Mouse (Mus musculus) embryonic fibroblast, embryonic 13.5 days (primary cell): ENCODE data around the gene Tax1bp3.

Experiments used
- CTCF ChIP-seq: IDR thresholded peaks from 2 replicates; pipeline ENCODE4 v1.5.1; 2011; ENCODE audit warnings: mild to moderate bottlenecking, control low read depth, low read length, moderate library complexity, borderline replicate concordance; ENCODE audit not compliant: insufficient read depth
- POLR2A ChIP-seq: IDR thresholded peaks from 2 replicates; pipeline ENCODE4 v1.6.1; 2011; ENCODE audit warnings: low read depth, mild to moderate bottlenecking, control low read depth, low read length, moderate library complexity

DNA sequence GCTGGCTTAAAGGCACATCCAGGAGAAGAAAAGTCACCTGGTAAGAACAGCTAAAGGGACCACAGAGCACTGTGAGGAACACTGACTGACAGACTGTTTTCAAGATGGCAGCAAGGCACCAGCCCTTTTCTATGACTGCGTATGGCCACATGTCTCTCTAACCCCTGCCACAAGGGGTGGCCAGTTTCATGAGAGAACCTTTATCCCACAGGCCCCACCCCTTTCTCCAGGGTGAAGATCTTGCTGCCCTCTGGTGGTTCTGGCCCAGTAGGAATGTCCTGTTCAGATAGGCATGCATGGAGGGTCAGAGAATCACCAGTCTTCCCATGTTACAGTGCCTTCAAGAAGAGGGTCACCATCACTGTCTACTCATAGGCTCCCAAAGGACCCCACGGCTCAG is 47.1 kb downstream of the Tax1bp3 start:
- no peak for TF ChIP-seq CTCF
- no peak for TF ChIP-seq POLR2A
